Mouse (Mus musculus) bone marrow macrophage, adult 2 months (primary cell): ENCODE measurements around the gene Sipa1l3.

Experiments used
- CTCF ChIP-seq: IDR thresholded peaks from 2 replicates; pipeline ENCODE4 v1.5.1; 2012; ENCODE audit warnings: low read depth, mild to moderate bottlenecking, low read length, moderate library complexity
- POLR2A ChIP-seq: IDR thresholded peaks from 2 replicates; pipeline ENCODE4 v1.6.1; 2012; ENCODE audit warnings: mild to moderate bottlenecking, low read depth, low read length, borderline replicate concordance

- TF ChIP-seq CTCF (peak; percentile 96), POLR2A (no peak)
Measured at GRCm38 (mm10) chr7:29383255-29383654, 135.2 kb downstream of the Sipa1l3 start.
